Mouse (Mus musculus) adrenal gland, adult 18-20 months (tissue): Measurements from ENCODE around the gene Dlx5. TPM values are rescaled to one million over a fixed set of nuclear protein-coding genes. Genes with fewer than 3 reads are reported as not detected.

ENCODE experiments used
- DNase-seq, 2 experiments: peaks; one replicate each; pipeline ENCODE4 v3.0.0; 2021 to 2022; ENCODE audit warnings: low spot score in 2 of 2
- total RNA-seq, 2 experiments: library from RNA; stranded (reverse); gene quantifications; 1 replicate in 1 of 2; 2 replicates in 1 of 2; pipeline ENCODE4 v1.2.3; 2021

The Dlx5 gene
- total RNA-seq, 2 experiments from 2014 or later: 0.40 TPM; not detected in 1

DNA sequence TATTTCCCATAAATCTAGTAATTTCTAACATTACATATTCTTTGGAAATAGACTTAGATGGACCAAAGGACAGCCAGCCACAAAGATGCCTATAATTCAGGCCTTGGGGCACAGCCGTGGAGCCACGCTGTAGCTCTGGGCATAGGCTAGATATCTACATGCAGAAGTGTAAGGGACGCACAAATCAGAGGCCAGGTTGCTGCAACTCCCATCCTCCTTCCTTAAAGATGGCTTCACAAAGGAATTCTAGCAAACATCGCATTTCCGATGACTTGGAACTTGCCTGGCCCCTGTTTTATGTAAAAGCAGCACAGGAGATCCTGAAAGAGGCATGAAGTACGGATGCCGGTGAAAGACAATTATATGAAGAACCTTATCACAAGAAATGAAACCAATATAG lies 5.2 kb downstream of the Dlx5 start:
- no peak for DNase-seq

DNA sequence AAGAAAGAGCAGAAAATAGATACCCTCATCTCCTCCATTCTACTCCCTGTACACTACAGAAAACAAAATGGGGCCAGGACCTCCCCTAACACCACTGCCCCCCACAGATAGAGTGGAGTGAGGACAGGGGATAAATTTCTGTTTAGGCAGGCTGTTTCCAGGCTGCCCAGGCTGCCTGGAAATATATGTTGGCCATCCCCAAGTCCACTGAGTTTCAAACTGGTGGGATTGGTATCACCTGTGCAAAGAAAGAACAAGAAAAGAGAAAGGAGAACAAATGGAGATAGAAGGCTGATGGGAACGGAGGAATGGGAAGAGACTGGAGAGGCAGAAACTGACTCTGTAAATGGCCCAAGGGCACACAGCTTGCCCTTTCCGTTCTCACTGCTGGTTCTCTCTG lies 5.7 kb downstream of the Dlx5 start:
- DNase-seq: no peak

DNA sequence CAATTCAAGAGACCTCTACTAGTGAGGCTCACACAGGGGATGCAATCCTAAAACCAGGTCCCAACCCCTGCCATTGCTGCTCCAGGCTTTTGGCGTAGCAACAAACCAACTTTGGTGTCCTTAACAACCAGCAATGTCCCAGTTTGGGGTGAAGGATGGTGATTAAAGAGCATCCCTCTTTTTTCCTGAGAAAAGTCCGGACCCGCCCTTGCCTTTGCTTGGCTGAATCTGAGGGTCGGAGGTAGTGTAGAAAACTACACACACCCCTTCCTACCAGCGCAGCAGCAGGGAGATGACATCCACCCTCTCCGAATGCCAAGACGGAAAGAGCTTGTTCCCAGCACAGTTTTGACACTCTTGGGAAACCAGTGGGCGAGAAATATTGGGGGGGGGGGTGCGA lies 6.2 kb downstream of the Dlx5 start:
- no peak for DNase-seq

DNA sequence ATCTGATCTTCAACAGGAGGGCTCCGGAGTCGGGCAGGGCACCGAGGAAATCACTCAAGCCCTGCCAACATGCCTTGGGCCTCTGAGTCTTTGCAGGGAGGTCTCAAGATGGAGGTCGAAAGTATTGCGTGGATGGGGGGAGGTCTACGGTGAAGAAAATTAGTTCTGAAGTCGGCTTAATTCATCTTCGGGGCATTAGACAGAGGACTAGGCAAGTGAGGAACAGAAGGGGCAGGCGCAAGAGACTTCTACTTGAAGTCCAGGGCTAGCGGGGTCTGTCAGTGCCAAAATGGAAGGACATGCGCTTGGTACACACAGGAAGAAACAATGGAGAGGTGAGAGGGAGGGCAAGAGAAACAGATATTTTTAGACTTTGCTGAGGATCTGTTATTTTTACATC lies 6.7 kb downstream of the Dlx5 start:
- DNase-seq: no peak

DNA sequence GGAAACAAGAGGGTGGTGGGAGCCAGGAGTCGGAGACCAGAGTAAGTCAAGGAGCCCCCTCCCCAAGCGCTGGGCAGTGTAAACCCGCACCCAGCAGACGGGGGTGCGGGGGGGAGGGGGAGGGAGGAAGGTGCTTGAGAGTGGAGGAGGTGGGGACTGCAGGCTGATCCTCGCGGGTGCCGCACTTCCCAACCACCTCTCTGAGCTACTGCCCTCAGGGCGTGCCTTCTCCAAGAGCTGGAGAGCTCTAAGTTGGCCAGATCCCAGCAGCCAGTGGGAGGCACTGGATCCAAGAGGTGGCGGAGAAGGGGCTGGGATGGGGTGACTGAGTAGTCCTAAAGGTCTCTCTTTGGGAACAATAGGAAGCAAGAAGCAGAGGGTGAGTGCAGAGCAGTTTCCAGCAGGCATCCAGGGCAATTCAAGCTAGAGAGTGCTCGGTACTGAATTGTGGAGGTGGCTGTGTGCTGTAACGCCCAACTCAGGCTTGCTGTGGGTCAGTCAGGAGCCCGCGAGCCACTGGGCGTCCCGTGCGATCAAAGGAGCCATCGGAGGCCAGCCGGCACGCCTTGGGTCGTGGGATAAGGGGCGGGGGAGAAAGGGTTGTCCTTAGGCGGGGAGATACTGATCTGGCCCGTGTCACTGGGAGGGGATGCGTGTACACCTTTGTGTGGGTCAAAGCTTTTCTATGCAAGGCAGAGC lies 7.7 kb downstream of the Dlx5 start:
- no peak for DNase-seq

DNA sequence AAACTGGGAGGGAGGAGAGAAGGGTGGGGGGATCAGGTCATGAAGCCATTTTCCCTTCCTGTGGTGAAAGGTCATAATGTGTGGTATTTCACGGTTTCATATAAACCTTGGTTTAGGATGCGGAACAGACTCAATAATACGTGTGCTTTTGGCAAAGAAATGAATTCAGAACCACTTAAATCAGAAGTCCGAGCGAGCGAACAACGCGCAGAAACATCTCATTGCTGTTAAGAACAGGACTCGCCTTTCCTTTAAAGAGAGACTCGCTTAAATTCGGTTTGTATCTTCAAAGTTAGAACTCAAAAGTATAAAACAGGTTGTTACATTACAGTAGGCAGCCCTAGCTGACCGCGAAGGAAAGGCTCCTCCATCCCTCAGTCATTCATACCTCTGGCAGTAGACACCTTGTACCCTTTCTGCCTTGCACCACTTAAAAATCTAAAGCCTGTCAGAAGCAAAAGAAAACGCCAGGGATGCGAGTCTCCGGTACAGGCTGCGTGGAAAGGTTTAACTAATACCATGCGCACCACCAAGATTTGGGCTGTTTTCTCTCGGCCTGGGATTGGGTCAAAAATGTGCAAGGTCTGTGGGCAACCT lies 8.3 kb downstream of the Dlx5 start:
- DNase-seq: no peak

DNA sequence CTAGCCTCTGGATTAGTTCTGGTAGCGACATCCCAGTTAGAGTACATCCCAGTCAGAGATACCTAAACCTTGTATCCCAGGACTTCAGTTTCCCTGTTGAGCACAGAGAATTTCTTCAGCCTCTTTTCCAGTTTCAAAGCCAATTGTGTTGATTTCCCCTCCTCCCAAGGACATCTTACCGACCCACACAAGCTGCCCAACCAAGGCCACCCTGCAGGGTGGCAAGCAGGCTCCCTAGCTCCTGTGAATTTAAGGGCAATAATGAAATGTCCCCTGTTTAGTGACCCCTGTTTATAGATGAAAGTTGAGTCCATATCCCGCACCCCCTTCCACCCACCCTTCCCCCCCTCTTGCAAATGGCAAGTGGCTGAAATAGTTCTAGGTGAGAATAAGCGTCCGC lies 9.0 kb downstream of the Dlx5 start:
- no peak for DNase-seq

DNA sequence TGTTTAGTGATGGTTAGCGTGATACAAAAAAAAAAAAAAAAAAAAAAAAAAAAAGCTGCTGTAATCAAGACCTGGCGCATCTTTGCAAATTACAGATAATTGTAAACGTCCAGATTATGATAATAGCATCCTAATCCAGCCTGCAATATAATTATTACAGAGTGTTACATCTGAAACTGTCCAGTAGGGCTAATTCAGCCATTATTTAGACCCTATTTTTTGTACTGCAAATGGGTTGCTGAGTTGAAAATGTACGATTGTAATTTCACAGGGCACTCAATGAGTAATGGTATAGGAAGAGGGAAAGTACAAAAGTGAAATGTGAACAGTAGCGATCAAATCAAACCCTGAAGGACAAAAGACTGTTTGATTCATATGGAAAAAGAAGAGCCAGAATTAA lies 10.2 kb downstream of the Dlx5 start:
- no peak for DNase-seq

DNA sequence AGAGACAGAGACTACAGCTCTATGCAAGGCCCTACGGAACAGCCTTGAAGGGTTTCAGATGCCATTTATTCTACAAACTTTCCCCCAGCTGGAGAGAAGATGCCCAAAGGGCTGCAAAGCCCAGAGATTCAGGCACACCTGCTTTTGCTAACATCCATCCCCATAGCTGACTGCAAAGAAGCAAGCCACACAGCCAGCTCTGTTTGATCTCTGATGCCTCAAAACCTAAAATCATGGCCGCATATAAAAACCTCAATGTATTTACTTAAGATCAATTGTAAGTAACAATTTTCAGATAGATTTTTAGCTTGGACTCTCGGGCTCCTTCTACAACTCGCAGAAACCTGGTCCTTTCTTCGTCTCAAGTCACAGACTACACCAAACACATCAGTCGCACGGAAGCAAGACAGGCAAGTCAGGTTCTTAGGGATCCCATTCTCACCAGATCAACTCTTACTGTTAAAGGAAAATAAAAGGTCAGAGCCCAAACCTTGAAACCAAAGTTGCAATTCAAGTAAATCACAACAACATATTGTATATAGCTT lies 10.9 kb downstream of the Dlx5 start:
- no peak for DNase-seq

DNA sequence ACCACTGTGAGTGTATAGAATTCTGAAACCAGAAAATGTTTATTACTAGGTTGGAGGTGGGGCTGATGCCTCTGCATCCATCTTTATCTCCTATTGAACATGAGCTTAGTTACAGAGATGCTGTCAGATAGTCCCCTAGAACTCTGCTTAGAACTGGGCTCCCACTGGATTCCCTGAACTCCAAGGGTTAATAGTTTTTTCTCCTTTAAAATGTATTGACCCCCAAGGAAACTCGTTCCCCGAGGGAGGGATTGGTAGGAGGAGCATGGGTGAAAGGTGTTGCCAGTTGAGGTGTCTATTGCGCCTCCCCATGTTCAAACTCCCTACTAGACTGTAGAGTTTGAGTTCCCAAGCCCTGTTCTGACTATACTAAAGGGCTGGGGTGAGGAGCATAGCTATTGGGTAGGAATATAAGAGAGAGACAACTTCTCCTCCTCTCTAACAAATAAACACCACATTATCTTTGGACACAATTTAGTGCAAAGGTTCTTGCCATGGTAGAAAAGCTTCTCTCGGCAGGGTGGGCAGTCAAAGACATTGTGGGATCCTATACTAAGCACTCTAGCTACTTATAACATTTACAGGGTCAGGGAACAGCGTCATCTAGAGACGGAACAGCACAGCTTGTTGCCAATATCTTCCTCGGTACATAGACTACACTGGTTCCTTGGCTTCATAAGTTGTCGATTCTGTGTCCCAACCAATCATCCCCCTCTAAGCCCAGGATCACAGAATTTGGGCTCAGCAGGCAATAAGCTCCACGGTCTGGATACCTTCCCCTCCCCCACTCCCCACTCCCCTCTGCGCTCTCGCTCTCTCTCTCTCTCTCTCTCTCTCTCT lies 11.7 kb downstream of the Dlx5 start:
- no peak for DNase-seq

DNA sequence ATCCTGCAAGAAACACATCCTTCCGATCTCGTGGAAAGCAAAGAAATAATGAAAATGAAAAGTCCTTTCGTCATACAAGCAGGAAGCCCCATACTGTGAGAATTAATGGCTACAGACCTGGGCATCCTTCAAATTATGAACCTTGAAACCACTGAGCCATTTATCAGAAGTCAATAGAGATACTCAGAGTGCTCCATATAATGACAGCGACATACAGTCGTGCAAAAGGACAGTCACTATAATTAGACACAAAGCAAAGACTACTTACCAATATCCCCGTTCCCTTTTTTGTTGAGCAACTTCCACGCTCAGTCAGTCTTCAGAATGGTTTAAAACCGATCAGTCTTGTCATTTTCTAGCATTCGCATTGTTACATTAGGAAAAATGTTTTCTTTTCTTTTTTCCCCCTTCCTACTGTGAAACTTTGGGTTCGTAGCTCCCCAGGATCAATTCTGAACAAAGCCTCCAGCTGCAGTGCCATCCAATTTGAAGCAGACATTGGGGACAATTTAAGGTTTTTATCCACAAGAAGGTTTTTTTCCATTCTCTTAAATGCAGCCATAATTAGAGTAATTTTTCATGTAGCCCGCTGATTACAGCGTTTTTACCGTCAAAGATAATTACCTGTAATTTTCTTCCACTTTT lies 12.7 kb downstream of the Dlx5 start:
- no peak for DNase-seq

DNA sequence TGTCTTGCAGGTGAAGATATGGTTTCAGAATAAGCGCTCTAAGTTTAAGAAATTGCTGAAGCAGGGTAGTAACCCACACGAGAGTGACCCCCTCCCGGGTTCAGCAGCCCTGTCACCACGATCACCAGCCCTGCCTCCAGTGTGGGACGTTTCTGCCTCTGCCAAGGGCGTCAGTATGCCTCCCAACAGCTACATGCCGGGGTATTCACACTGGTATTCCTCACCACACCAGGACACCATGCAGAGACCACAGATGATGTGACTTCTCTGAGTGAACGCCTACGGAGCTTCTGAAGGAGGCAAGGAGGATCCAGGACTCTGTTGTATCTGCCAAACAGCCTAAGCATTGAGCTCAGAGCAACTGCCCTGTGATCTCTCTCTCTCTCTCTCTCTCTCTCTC lies 14.9 kb downstream of the Dlx5 start:
- no peak for DNase-seq

DNA sequence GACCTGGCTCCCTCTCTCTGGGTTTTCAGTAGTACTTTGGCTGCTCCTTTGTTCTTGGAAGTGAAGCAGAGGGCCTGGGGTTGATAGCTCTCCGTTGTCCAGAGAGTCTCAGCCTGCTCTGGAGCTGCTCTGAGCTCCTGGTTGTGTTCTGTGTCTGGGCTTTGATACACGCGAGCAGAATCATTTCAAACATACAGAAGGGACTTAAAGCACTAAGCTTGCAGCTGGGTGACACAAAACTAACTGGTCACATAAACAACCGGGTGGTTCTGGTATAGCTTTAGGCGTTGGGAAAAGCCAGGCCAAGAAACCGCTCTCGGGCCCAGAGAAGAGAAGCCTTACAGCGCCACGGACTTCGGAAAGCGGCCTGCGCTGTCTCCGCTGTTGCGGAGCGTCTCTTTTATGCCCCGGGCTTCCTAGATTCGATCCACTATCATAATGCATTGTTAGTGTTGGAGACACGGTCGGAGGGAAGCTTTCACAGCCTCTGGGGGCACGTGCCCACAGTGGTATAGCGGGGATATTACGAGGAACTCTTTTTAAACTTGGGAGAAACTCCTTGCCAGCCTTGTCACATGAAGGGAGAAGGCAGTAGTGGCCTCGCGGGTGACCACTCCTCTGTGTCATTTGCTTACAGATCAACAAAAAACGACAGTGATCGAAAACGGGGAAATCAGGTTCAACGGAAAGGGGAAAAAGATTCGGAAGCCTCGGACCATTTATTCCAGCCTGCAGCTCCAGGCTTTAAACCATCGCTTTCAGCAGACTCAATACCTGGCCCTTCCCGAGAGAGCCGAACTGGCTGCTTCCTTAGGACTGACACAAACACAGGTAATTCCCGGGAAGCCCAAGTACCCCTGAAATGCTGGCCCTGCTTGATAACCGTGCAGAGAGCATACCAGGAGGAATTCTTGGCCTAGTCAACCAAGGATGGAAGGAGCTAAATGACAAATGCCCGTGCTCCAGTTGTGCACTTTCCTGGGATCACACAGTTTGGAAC lies 17.1 kb downstream of the Dlx5 start:
- no peak for DNase-seq

DNA sequence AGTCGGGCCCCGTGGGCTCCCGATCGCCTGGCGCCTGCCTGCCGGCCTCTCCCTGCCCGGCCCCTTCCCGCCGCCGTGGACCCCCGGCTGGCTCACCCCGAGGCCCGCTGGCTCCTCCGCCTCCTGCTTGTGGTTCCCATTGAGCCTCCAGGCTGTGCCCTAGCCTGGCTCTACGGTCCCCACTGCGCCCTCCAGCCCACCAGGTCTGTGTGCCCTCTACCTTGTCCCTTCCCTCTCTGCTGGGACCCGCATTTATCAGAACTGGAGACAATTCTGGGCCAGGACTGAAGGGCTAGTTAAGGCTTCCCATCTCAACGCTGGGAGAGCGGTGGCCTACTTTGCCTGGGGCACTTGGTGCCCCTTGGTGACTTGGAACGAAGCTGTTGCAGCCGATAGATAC lies 17.9 kb downstream of the Dlx5 start:
- DNase-seq: no peak

DNA sequence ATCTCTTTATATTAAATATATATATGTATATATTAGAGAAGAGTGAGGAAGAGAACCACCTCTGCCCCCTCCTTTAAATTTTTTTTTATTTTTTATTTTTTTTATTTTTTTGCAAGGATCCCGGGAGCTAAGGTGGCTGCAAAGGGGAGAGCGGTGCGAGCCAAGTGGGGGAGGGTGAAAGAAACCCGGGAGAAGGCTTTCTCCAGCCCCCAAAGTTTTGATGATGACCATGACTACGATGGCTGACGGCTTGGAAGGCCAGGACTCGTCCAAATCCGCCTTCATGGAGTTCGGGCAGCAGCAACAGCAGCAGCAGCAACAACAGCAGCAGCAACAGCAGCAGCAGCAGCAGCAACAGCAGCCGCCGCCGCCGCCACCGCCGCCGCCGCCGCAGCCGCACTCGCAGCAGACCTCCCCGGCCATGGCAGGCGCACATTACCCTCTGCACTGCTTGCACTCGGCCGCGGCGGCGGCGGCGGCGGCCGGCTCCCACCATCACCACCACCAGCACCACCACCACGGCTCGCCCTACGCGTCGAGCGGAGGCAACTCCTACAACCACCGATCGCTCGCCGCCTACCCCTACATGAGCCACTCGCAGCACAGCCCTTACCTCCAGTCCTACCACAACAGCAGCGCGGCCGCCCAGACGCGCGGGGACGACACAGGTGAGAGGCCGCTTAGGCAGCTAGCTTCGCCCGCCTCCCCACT lies 18.6 kb downstream of the Dlx5 start, which contains the start of gene Dlx6:
TSS of gene Dlx6 (plus strand) at position 175 of the 711 bp plus-strand sequence.
- DNase-seq: no peak

DNA sequence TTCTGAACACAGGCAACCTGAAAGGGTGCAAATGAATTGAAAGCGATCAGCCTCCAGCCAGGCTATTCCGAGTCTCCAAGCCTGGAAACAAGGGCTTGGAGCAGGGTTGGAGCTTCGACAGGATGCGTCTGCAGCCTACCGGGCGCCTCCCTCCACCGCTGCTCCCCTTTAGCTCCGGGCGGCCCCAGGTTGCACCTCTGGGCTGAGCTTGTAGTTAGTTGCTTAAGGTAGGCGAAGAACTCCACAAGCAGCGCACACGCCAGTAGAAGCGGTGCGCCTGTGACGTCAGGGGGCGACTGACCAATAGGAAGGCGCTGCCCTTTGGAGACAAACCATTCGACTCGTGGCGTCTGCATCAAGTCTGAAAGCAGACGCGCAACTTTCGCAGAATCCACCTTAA lies 19.3 kb downstream of the Dlx5 start:
- DNase-seq: peak in 1 of 2 experiments; percentile 42

DNA sequence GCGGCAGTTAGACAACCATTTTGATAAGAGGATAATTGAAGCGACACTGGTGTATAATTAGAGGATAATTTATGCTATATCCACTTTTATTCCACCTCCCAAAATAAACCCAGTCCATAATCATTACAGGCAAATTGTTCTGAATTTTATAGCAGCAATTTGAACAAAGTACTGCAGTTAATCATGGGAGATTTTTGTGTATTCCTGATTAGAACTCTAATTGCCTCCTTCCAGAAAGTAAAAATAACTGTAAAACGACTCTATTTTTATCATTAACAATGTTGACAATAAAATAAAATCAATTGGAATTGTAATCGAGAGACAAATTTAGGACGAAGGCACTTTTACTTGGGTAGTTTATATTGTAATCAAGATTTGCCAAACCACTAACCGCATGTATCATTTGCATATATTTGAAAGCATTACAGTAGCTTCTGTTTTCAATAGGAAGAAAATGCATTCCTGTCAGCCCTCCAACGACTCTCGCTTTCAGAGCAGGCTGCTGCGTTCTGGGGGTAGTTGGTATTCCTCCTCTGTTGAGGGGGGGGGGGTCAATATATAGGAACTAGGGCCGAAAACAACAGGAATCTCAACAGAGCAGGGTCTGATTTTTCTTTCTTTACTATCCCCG lies 20.0 kb downstream of the Dlx5 start:
- no peak for DNase-seq

DNA sequence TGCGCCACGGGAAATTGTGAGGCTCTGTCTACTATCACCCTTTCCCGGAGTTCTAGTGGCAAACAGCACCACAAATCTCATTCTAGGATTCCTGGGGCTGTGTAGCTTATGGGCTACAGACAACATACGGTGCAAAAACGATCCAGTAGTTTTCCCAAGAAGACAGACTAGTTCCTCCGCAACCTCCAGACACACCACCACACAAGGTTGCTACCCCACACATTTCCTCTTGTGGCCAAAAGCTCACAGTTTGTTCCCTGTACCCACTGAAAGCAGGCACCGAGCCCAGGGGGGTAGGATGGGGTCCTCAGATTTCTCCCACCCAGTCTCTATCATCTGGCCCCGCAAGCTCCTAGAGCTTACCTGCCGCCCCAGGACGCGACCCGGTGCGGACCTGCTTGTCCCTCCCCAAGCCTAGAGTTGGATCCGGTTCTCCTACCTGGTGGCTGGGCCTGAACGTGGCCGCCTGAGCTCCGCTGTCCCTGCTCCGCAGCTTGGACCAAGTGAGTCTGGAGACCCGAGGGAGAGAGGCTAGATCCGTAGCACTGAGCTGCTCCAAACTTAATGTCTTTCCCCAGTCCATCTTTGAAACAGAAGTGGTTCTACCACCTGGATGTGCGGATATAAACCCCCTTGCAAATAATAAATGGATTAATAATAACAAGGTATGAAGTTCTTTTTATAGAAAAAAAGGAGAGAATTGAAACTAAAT lies 20.6 kb downstream of the Dlx5 start:
- no peak for DNase-seq
